Mouse (Mus musculus) midbrain, postnatal 0 days (tissue): Measurements from ENCODE around the gene Arl6ip6. TPM values are rescaled to one million over a fixed set of nuclear protein-coding genes. Genes with fewer than 3 reads are reported as not detected.
A peak's percentile ranks its signal among the peaks of the same experiment; 100 is the strongest.

Experiments used
- ATAC-seq: fragments of 200-750 bp; cut with Nextera tagmentation; 2 replicates; pipeline ENCODE4 v1.8.0; 2017; ENCODE audit warnings: moderate number of reproducible peaks, mild to moderate bottlenecking, moderate TSS enrichment, moderate library complexity; ENCODE audit not compliant: low FRiP score
- DNase-seq: peaks from one replicate; pipeline ENCODE4 v3.0.0-alpha.2; 2015; ENCODE audit warnings: low spot score
- H3K27ac ChIP-seq: fragments of 300-500 bp; sonication (generic); 2 replicates; pipeline ENCODE4 v1.5.1; 2014; ENCODE audit warnings: low read depth, mild to moderate bottlenecking, low read length, mixed read lengths
- H3K27me3 ChIP-seq: fragments of 300-500 bp; sonication (generic); 2 replicates; pipeline ENCODE4 v1.6.1; 2014; ENCODE audit warnings: low read length, control low read depth, mixed read lengths; ENCODE audit not compliant: insufficient read depth
- H3K36me3 ChIP-seq: fragments of 300-500 bp; sonication (generic); 2 replicates; pipeline ENCODE4 v1.6.1; 2014; ENCODE audit warnings: low read length, control low read depth, mixed read lengths; ENCODE audit not compliant: insufficient read depth
- H3K4me1 ChIP-seq: fragments of 300-500 bp; sonication (generic); 2 replicates; pipeline ENCODE4 v1.6.1; 2014; ENCODE audit warnings: mild to moderate bottlenecking, control low read depth, antibody characterized with exemption, low read length, mixed read lengths; ENCODE audit not compliant: insufficient read depth
- H3K4me2 ChIP-seq: fragments of 300-500 bp; sonication (generic); 2 replicates; pipeline ENCODE4 v1.6.1; 2014; ENCODE audit warnings: low read depth, mild to moderate bottlenecking, low read length, mixed read lengths; ENCODE audit not compliant: poor library complexity, severe bottlenecking
- H3K4me3 ChIP-seq: fragments of 300-500 bp; sonication (generic); 2 replicates; pipeline ENCODE4 v1.5.1; 2014; ENCODE audit warnings: low read depth, mild to moderate bottlenecking, low read length, moderate library complexity
- H3K9ac ChIP-seq: fragments of 300-500 bp; sonication (generic); replicated peaks from 2 replicates; pipeline ENCODE4 v1.6.1; 2014; ENCODE audit warnings: mild to moderate bottlenecking, low read length, moderate library complexity, mixed read lengths; ENCODE audit not compliant: poor library complexity, severe bottlenecking
- H3K9me3 ChIP-seq: fragments of 300-500 bp; sonication (generic); 2 replicates; pipeline ENCODE4 v1.6.1; 2016; ENCODE audit warnings: low read length, control low read depth
- CTCF ChIP-seq: IDR thresholded peaks from 2 replicates; pipeline ENCODE4 v1.5.1; 2016; ENCODE audit warnings: antibody characterized with exemption, mild to moderate bottlenecking
- WGBS: fragments of 180-500 bp; shearing (Covaris S2); extraction: QIAGEN DNeasy Blood & Tissue Kit; methylation state at CpG from one replicate; pipeline ENCODE4 v1.1.7; 2014; 5-methylcytosine and 5-hydroxymethylcytosine counted together
- polyA plus RNA-seq: library from polyadenylated mRNA; unstranded; fragments of >200 nt; fragmentation: Nextera tagmentation; extraction: Ambion mirVana; gene quantifications from 2 replicates; pipeline ENCODE4 v1.2.1, GENCODE M21; 2015
- total RNA-seq: library from RNA; depleted of rRNA; stranded (reverse); fragments of >200 nt; gene quantifications from 2 replicates; pipeline ENCODE4 v1.2.3, GENCODE M21; 2014; rRNA removed

Gene Arl6ip6
- total and polyA plus RNA-seq, 2 experiments from 2014 or later: 16.0 to 20.3 TPM

GRCm38 (mm10) chr2:53204373-53205274, 13.1 kb downstream of the Arl6ip6 start:
- peak; percentile 64 for DNase-seq
- WGBS: 72% methylated on average over 5 of the region's 5 CpGs
- TF ChIP-seq CTCF: peak; percentile 86
- H3K4me1 ChIP-seq: no peaks in the 10 kb centered on the region
- 0 out of 2 replicates have a peak, but pooled peaks have one; percentile 10 for ATAC-seq
- H3K36me3 ChIP-seq: 0 out of 2 replicates have a peak, but pooled peaks cover 3% of the 10 kb centered on the region
- no peak overlapping the region for H3K4me2 ChIP-seq
- no peak overlapping the region for H3K9ac ChIP-seq
- no peak overlapping the region for H3K4me3 ChIP-seq
- H3K27me3 ChIP-seq: no peaks in the 10 kb centered on the region
- no peaks in the 10 kb centered on the region for H3K9me3 ChIP-seq
- H3K27ac ChIP-seq: no peak overlapping the region

- Histone ChIP-seq H3K27ac (no peak overlapping the region), H3K27me3 (no peaks in the 10 kb centered on the region), H3K4me2 (no peak overlapping the region), H3K9ac (no peak overlapping the region), H3K4me1 (no peaks in the 10 kb centered on the region), H3K4me3 (no peak overlapping the region), H3K36me3 (no peaks in the 10 kb centered on the region), H3K9me3 (no peaks in the 10 kb centered on the region)
- no peak for ATAC-seq
- peak; percentile 66 for TF ChIP-seq CTCF
- peak; percentile 12 for DNase-seq
Measured at GRCm38 (mm10) chr2:53206749-53207148, 15.2 kb downstream of the Arl6ip6 start.

DNA sequence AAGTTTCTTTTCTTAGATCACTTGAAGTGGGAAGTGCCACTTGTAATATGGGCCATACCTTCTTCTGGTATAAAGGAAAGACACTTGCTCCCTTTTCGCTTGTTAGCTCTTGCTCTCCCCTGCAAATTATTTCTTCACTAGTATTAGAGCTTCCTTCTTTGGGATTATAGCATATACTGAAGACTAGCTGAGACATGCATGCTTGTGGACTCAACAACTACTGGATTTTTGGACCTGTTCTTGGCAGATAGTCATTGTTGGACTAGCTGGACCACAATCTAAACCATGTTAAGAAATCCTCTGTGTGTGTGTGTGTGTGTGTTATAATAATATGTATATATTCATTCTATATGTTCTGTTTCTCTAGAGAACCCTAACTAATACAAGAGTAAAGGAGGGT, 22.0 kb downstream of the Arl6ip6 start:
- TF ChIP-seq CTCF: no peak
- H3K4me3 ChIP-seq: no peak overlapping the region
- no peaks in the 10 kb centered on the region for H3K27me3 ChIP-seq
- no peak overlapping the region for H3K27ac ChIP-seq
- H3K9me3 ChIP-seq: no peaks in the 10 kb centered on the region
- WGBS: 100% methylated on average over 1 of the region's 1 CpGs
- no peaks in the 10 kb centered on the region for H3K4me1 ChIP-seq
- H3K9ac ChIP-seq: no peak overlapping the region
- ATAC-seq: no peak
- no peaks in the 10 kb centered on the region; the same call in 1 of the 2 replicates for H3K36me3 ChIP-seq
- no peak for DNase-seq
- H3K4me2 ChIP-seq: no peak overlapping the region

DNA sequence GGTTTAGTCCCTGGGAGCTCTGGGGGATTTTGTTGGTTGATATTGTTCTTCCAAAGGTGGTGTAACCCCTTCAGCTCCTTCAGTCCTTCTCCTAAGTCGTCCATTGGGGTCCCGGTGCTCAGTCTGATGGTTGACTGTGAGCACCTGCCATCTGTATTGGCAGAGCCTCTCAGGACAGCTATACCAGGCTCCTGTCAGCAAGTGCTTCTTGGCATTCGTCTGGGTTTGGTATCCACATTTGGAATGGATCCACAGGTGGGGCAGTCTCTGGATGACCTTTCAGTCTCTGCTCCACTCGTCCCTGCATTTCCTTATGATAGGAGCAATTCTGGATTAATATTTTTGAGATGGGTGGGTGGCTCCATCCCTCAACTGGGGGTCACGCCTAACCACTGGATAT, 30.7 kb downstream of the Arl6ip6 start:
- 95% methylated on average over 5 of the region's 5 CpGs for WGBS
- no peaks in the 10 kb centered on the region for H3K36me3 ChIP-seq
- no peak for ATAC-seq

GRCm38 (mm10) chr2:53256982-53257381, 65.5 kb downstream of the Arl6ip6 start:
- no peak for ATAC-seq
- WGBS: 56% methylated on average over 2 of the region's 2 CpGs

More for the DNA sequence above, 30.7 kb downstream of the Arl6ip6 start:
- no peak for DNase-seq
- Histone ChIP-seq H3K27ac (no peak overlapping the region), H3K9ac (no peak overlapping the region), H3K9me3 (no peaks in the 10 kb centered on the region), H3K4me1 (no peaks in the 10 kb centered on the region), H3K4me2 (no peak overlapping the region), H3K4me3 (no peak overlapping the region), H3K27me3 (no peaks in the 10 kb centered on the region)
- TF ChIP-seq CTCF: no peak

More at GRCm38 (mm10) chr2:53256982-53257381, 65.5 kb downstream of the Arl6ip6 start:
- no peak for TF ChIP-seq CTCF
- Histone ChIP-seq H3K36me3 (no peaks in the 10 kb centered on the region), H3K27ac (no peak overlapping the region), H3K27me3 (no peaks in the 10 kb centered on the region), H3K4me3 (no peak overlapping the region), H3K4me2 (no peak overlapping the region), H3K9me3 (no peaks in the 10 kb centered on the region), H3K9ac (no peak overlapping the region), H3K4me1 (no peaks in the 10 kb centered on the region)
- no peak for DNase-seq

Other genes with a start within 250 kb of the Arl6ip6 start
- 34.3 and 45.1 TPM in 2 replicates for gene Prpf40a, start 442 bp upstream of the Arl6ip6 start, total RNA-seq
- gene Prpf40a, start 442 bp upstream of the Arl6ip6 start, polyA plus RNA-seq: 76.9 and 92.9 TPM in 2 replicates